Mouse (Mus musculus): ENCODE results near the gene Sdf4.

DNA sequence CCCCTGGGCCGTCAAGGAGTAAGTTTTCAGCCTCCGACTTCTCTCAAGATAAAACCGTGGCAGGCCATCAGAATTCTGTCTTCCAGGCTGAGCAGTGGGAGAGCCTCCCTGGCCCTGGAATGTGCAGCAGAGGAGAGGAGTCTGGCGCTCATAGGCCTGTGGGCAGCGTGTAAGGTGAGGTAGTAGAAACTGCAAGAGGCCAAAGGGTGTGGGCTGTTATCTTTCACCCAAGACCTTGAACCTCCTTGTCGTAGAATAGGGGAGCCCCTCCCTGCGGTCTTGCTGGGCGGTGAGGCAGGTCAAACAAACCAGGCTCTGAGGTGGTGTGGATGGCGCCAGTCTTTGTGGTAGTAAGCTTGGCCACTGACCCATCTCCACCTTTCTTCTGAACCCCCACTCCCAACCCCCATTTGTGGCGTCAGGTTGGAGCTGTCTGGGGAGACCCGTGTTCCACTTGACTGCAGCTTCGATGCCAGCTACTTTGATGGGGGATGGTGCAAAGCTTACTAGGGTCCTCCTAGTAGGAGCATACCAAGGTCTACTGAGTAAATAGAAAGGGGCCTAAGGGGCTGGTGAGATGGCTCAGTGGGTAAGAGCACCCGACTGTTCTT is 23.5 kb upstream of the Sdf4 start:
- no peak for TF ChIP-seq CTCF (IDR thresholded peaks at IDR 0.05)
- no peak for TF ChIP-seq EP300 (IDR thresholded peaks at IDR 0.05; ENCODE audit: insufficient read depth, low read depth, low read length)
- TF ChIP-seq POLR2A (IDR thresholded peaks at IDR 0.05; ENCODE audit: insufficient read depth, low read depth, low read length): no peak

All from heart, adult 2 months (tissue).